Mouse (Mus musculus) hindlimb bud, embryonic 11.5 days (tissue): ENCODE results near the gene Xpo1.
A peak's percentile ranks its signal among the peaks of the same experiment; 100 is the strongest.
"Not testable (repeated sequence)": the region's sequence is repeated elsewhere in the genome, so short reads cannot be mapped to it uniquely, and the experiment has no call there.

Source experiments
- DNase-seq: peaks from one replicate; pipeline ENCODE4 v3.0.0-alpha.2; 2012; ENCODE audit warnings: low read depth, low spot score; ENCODE audit errors: extremely low spot score

The Xpo1 gene

DNA sequence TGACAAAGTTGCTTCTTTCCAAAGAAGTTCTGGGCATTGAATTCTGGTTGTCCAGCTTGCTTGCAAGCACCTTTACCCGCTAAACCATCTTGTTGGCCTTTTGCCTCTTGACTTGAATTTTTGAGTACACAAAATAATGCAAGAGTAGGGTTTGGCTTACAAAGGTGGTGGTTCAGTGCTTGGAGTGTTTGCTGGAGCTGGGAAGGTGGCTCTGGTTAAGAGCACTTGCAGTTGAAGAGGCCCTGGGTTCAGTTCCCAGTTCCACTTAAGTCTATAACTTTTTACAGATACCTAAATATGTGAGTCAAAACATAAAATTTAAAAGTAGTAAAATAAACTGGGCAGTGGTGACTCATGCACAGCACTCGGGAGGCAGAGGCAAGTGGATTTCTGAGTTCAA, 42.5 kb downstream of the Xpo1 start:
- DNase-seq, result no peak

DNA sequence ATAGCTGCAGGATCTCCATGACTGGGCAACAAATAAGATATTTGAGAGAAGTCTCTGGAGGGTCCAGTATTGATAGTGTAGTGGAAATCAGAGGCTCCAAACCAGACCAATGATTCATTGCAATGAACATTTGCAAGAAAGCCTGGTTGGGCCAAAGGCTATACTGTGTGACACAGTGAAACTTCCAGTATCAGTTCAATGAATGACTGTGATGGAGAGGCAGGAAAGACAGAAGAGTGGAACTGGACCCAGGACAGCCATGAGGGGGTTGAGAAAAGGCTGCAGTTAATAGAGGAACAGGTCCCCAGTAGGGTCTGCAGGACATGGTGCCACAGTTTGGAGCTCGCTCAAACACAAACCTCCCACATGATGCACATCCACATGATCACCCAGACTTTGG, 44.1 kb downstream of the Xpo1 start:
- DNase-seq, result no peak

DNA sequence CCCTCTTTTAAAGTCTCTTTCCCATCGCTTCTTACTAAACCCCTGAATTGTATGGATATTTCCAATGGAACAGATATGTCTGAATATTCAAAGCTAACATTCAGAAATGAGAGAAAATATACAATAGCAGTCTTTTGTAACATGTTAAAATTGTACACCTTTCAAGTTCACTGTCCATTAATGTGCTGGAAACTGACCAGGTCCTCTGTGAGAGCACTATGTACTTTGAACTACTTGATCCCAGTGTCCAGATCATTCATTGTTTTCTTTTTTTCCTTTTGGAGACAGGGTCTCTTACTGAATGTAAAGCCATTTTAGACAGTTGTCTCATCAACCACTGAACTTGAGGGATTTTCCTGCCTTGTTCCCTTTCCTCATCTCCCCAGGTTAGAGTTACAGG, 47.3 kb downstream of the Xpo1 start:
- DNase-seq, result no peak

DNA sequence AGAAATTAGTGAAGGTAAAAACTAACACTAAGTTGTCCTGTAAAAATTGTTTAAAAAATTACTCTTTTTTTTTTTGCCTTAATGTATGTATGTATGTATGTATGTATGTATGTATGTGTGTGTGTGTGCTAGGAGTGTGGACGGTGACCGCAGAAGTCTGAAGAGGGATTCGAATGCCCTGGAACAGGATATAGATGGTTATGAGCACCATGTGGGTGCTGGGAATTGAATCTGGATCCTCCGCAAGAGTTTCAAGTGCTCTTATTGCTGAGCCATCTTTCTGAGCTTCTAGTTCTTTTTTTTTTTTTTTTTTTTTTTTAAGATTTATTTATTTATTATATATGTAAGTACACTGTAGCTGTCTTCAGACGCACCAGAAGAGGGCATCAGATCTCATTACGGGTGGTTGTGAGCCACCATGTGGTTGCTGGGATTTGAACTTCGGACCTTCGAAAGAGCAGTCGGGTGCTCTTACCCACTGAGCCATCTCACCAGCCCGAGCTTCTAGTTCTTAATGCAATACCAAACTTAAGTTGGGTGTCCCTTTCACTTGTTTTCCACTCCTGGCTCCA, 49.3 kb downstream of the Xpo1 start:
- not testable (repeated sequence) for DNase-seq

DNA sequence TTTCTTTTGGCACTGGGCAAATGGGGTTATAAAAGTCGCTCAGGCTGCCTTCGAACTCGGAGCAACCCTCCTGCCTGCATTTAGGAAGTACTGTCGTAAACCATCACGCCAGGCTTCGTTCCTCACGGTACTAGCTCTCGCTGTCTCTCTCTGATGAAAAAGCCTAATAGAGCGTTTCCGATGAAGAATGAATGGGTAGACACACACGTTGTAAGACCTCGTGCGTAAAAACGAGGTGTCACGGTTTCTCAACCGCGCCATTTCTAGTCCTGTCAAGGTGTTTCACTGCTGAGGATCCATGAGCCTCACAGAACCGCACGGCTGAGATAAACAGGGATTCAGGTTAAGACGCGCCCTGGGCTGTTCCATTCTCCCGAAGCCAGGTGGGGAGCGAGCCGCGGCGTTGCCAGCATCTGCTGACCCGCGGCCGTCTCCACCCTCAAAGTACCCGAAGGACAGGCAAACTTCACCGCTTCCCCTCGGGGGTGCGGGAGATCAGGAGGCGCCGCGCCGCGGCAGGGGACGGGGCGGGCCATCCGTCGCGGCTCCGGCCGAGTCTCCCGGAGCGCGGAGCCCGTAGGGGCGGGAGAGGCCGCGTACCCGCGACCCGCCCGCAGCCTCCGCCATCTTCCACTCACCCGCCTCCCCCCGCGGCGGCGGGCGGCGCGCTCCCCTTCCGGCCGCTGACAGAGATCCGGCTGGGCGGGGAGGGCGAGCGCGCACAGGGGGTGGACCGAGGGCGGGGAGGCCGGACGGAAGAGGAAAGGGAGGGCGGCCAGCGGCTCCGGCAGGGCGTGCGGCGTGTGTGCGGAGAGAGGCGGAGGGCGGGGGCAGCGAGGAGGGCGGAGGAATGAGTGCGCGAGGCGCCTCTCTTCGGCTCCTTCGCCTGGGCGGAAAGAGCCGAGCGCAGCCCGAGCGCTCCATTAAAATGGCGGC, 50.1 kb downstream of the Xpo1 start:
- peak; percentile 50 for DNase-seq

DNA sequence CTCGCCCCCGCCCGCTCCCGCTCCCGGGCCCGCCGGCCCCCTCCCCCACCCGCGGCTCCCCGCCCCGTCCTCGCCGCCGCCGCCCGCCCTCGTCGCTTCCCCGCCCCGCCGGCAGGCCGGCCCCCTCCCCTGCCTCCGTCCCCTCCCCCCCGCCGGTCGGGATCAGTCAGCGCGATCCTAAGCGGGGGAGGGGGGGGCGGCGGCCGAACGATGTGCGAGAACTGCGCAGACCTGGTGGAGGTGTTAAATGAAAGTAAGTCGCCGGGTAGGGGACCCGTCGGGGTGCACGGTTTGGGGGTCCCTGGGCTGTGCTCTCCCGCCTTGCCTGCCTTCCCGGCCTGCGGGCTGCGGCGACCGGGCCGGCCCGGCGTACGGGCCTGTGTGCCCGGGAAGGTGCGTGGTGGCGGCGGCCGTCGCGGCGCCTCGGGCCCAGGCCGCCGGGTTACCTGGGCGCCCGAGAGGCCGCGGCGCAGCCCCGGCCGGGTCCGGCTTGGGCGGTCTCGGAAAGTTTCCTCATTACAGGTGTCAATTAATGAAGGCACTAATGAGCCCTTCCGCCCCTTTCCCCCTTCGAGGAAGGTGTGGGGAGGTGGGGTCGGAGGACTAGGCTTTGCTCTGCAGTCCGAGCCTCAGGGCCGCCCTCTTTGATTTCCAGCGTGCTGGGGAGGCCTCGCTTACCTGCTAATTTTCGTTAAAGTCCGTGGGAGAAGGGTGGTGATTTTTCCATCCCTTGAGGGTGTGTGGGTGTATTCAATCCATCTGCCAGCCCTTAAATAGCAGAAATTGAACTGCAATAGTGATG, 51.1 kb downstream of the Xpo1 start, which contains the start of gene Usp34:
TSS of gene Usp34 (plus strand) at position 132 of the 802 bp plus-strand sequence.
- DNase-seq, result no peak

DNA sequence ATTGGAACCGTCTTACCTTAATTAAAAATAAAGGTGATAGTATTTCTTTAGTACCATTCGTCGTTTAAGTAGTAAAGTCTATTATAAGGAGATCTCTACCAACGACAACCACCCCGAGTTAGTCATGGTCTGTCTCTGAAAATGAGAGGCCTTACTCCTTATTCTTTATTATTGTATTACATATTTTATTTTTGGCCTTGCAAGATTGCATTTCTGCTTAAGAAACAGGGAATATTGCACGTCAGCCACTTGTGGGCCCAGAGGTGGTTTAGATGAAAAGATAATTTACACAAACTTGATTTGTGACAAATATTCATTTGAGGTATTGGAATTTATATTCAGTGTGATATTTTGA, 51.7 kb downstream of the Xpo1 start:
- no peak for DNase-seq

DNA sequence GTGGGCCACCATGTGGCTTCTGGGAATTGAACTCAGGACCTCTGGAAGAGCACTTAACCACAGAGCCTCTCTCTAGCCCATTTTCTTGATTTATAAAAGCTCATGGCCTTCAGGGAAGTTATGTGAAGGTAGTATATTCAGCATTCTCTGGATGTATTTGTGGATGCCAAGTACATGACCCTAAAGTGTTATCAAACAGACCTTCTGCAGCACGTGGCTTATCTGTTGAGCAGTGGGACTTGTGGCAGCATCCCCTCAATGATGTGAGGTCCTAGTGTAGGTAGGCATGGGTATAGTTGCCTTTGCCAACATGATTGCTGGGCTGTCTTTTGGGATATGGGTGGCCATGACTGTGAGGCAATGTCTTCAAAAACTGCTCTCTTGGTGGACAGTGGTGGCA, 57.7 kb downstream of the Xpo1 start:
- no peak for DNase-seq

DNA sequence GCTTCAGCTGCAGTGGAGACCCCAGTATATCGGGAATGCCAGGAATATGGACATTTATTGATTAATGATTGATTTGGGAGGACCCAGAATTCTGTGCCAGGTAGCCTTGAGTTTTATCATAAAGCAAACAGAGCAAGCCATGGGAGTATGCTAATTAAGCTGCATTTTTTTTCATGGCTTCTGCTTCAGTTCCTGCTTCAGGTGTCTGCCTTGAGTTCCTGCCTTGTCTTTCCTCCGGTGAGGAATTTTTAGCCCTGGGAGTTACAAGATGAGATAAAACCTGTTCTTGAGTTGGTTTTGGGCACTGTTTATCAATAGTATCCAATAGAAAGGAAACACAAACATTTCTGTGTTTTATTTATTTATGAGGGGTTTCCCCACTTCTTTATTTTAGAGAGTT, 73.6 kb downstream of the Xpo1 start:
- no peak for DNase-seq

DNA sequence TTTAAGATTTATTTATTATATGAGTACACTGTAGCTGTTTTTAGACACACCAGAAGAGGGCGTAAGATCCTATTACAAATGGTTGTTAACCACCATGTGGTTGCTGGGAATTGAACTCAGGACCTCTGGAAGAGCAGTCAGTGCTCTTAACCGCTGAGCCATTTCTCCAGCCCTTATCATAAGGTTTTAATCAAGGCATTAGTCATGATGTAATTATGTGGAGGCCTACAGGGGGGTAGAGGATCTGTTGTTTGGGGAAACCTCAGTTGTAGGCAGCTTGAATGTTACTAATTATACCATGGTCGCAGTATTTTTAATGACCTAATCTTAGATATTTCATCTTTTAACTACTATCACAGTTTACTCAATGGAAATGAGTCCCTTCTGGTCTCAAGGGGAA, 76.3 kb downstream of the Xpo1 start:
- no peak for DNase-seq

DNA sequence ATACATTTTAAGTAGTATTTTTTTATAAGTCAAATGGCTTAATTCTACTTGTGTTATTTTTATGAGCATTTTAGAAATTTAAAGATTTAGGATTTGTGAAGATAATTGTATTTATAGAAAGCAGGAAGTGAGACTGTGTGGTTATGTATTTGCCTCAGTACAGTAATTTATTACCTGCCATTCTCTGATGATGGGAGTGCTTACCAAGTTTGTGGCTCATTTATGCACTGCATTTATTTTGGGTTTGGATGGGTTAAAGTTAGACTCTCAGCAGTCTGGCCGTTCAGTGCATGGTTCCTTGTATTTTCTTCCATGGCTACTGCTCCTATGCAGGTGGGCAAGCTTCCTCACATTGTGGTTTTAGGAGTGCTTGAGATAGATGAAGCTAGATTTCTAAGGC, 79.3 kb downstream of the Xpo1 start:
- DNase-seq, result no peak
